Mouse (Mus musculus) MEL (cell line): ENCODE measurements at regions not wholly inside any gene's neighbourhood (a gene's known extent, or its start where the extent isn't known, plus 50 kb on each side); places are given as distances from the start of the nearest gene placed in this dataset.
"Not testable (repeated sequence)": the region's sequence is repeated elsewhere in the genome, so short reads cannot be mapped to it uniquely, and the experiment has no call there.

ENCODE experiments used
- DNase-seq: peaks from one replicate; pipeline ENCODE4 v3.0.0; 2011; ENCODE audit warnings: low read depth, low spot score
- H3K27ac ChIP-seq: 2 replicates; pipeline ENCODE4 v1.5.1; 2012; ENCODE audit warnings: low read depth, mild to moderate bottlenecking, control low read depth, low read length, moderate library complexity; ENCODE audit not compliant: control insufficient read depth
- H3K27me3 ChIP-seq, 2 experiments: fragments of 150-350 bp in 1 of 2; sonication (generic) in 1 of 2; 2 replicates each; pipeline ENCODE4 v1.6.1; 2012; ENCODE audit warnings: low read length in 2 of 2, mild to moderate bottlenecking in 2 of 2, improper control_type of control experiment in 1 of 2, moderate library complexity in 1 of 2; ENCODE audit not compliant: insufficient read depth in 2 of 2, control insufficient read depth in 1 of 2
- H3K36me3 ChIP-seq, 2 experiments: 2 replicates each; pipeline ENCODE4 v1.6.1; 2012 to 2014; ENCODE audit warnings: low read length in 2 of 2, improper control_type of control experiment in 1 of 2, inconsistent platforms in 1 of 2, mild to moderate bottlenecking in 1 of 2; ENCODE audit not compliant: insufficient read depth in 2 of 2, control insufficient read depth in 1 of 2
- H3K4me1 ChIP-seq, 2 experiments: fragments of 150-350 bp in 1 of 2; sonication (generic) in 1 of 2; 2 replicates each; pipeline ENCODE4 v1.6.1; 2012; ENCODE audit warnings: low read length in 2 of 2, improper control_type of control experiment in 1 of 2, mild to moderate bottlenecking in 1 of 2; ENCODE audit not compliant: insufficient read depth in 2 of 2, control insufficient read depth in 1 of 2
- H3K4me3 ChIP-seq, 2 experiments: fragments of 150-350 bp in 1 of 2; sonication (generic) in 1 of 2; 2 replicates each; pipeline ENCODE4 v1.5.1; 2012; ENCODE audit warnings: low read depth in 2 of 2, low read length in 2 of 2, mild to moderate bottlenecking in 2 of 2, moderate library complexity in 2 of 2, control low read depth in 1 of 2, improper control_type of control experiment in 1 of 2; ENCODE audit not compliant: control insufficient read depth in 1 of 2, insufficient read depth in 1 of 2
- H3K79me2 ChIP-seq: 2 replicates; pipeline ENCODE4 v1.6.1; 2012; ENCODE audit warnings: mild to moderate bottlenecking, low read length, moderate library complexity; ENCODE audit not compliant: control insufficient read depth, poor library complexity, insufficient read depth
- H3K9ac ChIP-seq: 2 replicates; pipeline ENCODE4 v1.6.1; 2012; ENCODE audit warnings: low read depth, mild to moderate bottlenecking, control low read depth, low read length, moderate library complexity; ENCODE audit not compliant: control insufficient read depth, poor library complexity, severe bottlenecking
- H3K9me3 ChIP-seq: fragments of 150-350 bp; sonication (generic); replicated peaks from 2 replicates; pipeline ENCODE4 v1.6.1; 2012; ENCODE audit warnings: mild to moderate bottlenecking, low read length, improper control_type of control experiment, moderate library complexity; ENCODE audit not compliant: insufficient read depth
- BHLHE40 ChIP-seq: IDR thresholded peaks from 2 replicates; pipeline ENCODE4 v1.6.1; 2012; ENCODE audit warnings: low read depth, mild to moderate bottlenecking, inconsistent platforms, low read length, improper control_type of control experiment, borderline replicate concordance
- CHD2 ChIP-seq: IDR thresholded peaks from 2 replicates; pipeline ENCODE4 v1.6.1; 2011; ENCODE audit warnings: low read length, improper control_type of control experiment
- CTCF ChIP-seq, 3 experiments: IDR thresholded peaks in 2 of 3; conservative IDR thresholded peaks in 1 of 3; 2 replicates each; pipeline ENCODE4 v1.5.1; 2011 to 2012; ENCODE audit warnings: low read length in 3 of 3, low read depth in 2 of 3, mild to moderate bottlenecking in 2 of 3, improper control_type of control experiment in 1 of 3, inconsistent platforms in 1 of 3, mixed read lengths in 1 of 3, moderate library complexity in 1 of 3; ENCODE audit not compliant: control insufficient read depth in 1 of 3, insufficient read depth in 1 of 3, poor library complexity in 1 of 3, severe bottlenecking in 1 of 3
- E2F4 ChIP-seq: IDR thresholded peaks from 2 replicates; pipeline ENCODE4 v1.6.1; 2011; ENCODE audit warnings: low read depth, low read length, improper control_type of control experiment, borderline replicate concordance
- ELF1 ChIP-seq: IDR thresholded peaks from 2 replicates; pipeline ENCODE4 v1.6.1; 2014; ENCODE audit warnings: low read depth, mild to moderate bottlenecking, inconsistent platforms, low read length, improper control_type of control experiment, moderate library complexity
- ETS1 ChIP-seq: IDR thresholded peaks from 2 replicates; pipeline ENCODE4 v1.6.1; 2012; ENCODE audit warnings: low read depth, mild to moderate bottlenecking, inconsistent platforms, low read length, improper control_type of control experiment, moderate library complexity
- GABPA ChIP-seq: IDR thresholded peaks from 2 replicates; pipeline ENCODE4 v1.6.1; 2012; ENCODE audit warnings: low read depth, mild to moderate bottlenecking, inconsistent platforms, low read length, improper control_type of control experiment, moderate library complexity
- KAT2A ChIP-seq: conservative IDR thresholded peaks from 2 replicates; pipeline ENCODE4 v1.6.1; 2012; ENCODE audit warnings: low read depth, low read length, improper control_type of control experiment, inconsistent platforms
- MAFK ChIP-seq: IDR thresholded peaks from 2 replicates; pipeline ENCODE4 v1.6.1; 2011; ENCODE audit warnings: low read depth, mild to moderate bottlenecking, low read length, improper control_type of control experiment, borderline replicate concordance
- MEF2A ChIP-seq: IDR thresholded peaks from 2 replicates; pipeline ENCODE4 v1.6.1; 2014; ENCODE audit warnings: low read depth, mild to moderate bottlenecking, inconsistent platforms, low read length, improper control_type of control experiment; ENCODE audit not compliant: poor library complexity, insufficient replicate concordance, severe bottlenecking; ENCODE audit errors: extremely low read depth
- MXI1 ChIP-seq: IDR thresholded peaks from 2 replicates; pipeline ENCODE4 v1.6.1; 2011; ENCODE audit warnings: mild to moderate bottlenecking, low read depth, low read length, improper control_type of control experiment
- MYC ChIP-seq: IDR thresholded peaks from 2 replicates; pipeline ENCODE4 v1.6.1; 2011; ENCODE audit warnings: low read depth, mild to moderate bottlenecking, low read length, improper control_type of control experiment, moderate library complexity
- NRF1 ChIP-seq: IDR thresholded peaks from 2 replicates; pipeline ENCODE4 v1.6.1; 2014; ENCODE audit warnings: low read depth, mild to moderate bottlenecking, inconsistent platforms, low read length, improper control_type of control experiment, moderate library complexity; ENCODE audit not compliant: poor library complexity, insufficient read depth, severe bottlenecking
- POLR2A ChIP-seq, 2 experiments: IDR thresholded peaks; 2 replicates each; pipeline ENCODE4 v1.6.1; 2011 to 2012; ENCODE audit warnings: low read length in 2 of 2, mild to moderate bottlenecking in 2 of 2, control low read depth in 1 of 2, improper control_type of control experiment in 1 of 2, low read depth in 1 of 2, moderate library complexity in 1 of 2; ENCODE audit not compliant: control insufficient read depth in 1 of 2, insufficient read depth in 1 of 2, poor library complexity in 1 of 2
- POLR2AphosphoS2 ChIP-seq: IDR thresholded peaks from 2 replicates; pipeline ENCODE4 v1.6.1; 2011; ENCODE audit warnings: low read length, improper control_type of control experiment
- POLR2AphosphoS5 ChIP-seq: IDR thresholded peaks from 2 replicates; pipeline ENCODE4 v1.6.1; 2012; ENCODE audit warnings: low read depth, borderline replicate concordance, mild to moderate bottlenecking, inconsistent platforms, low read length, moderate library complexity, mixed read lengths
- RAD21 ChIP-seq: IDR thresholded peaks from 2 replicates; pipeline ENCODE4 v1.6.1; 2011; ENCODE audit warnings: mild to moderate bottlenecking, low read depth, low read length, improper control_type of control experiment
- RCOR1 ChIP-seq: IDR thresholded peaks from 2 replicates; pipeline ENCODE4 v1.6.1; 2012; ENCODE audit warnings: low read depth, mild to moderate bottlenecking, inconsistent platforms, low read length, improper control_type of control experiment
- SIN3A ChIP-seq: IDR thresholded peaks from 2 replicates; pipeline ENCODE4 v1.6.1; 2012; ENCODE audit warnings: low read length, improper control_type of control experiment, inconsistent platforms
- SMC3 ChIP-seq: IDR thresholded peaks from 2 replicates; pipeline ENCODE4 v1.6.1; 2011; ENCODE audit warnings: low read depth, low read length, improper control_type of control experiment
- TAL1 ChIP-seq: IDR thresholded peaks from 2 replicates; pipeline ENCODE4 v1.6.1; 2012; ENCODE audit warnings: mild to moderate bottlenecking, inconsistent platforms, low read length, moderate library complexity, mixed read lengths
- TBP ChIP-seq: IDR thresholded peaks from 2 replicates; pipeline ENCODE4 v1.8.0; 2011; ENCODE audit warnings: low read depth, low read length, improper control_type of control experiment
- UBTF ChIP-seq: IDR thresholded peaks from 2 replicates; pipeline ENCODE4 v1.6.1; 2012; ENCODE audit warnings: low read depth, mild to moderate bottlenecking, inconsistent platforms, low read length, improper control_type of control experiment, moderate library complexity, borderline replicate concordance; ENCODE audit not compliant: insufficient read depth
- USF1 ChIP-seq: IDR thresholded peaks from 2 replicates; pipeline ENCODE4 v1.6.1; 2014; ENCODE audit warnings: low read depth, mild to moderate bottlenecking, inconsistent platforms, low read length, improper control_type of control experiment, moderate library complexity
- ZC3H11A ChIP-seq: IDR thresholded peaks from 2 replicates; pipeline ENCODE4 v1.6.1; 2012; ENCODE audit warnings: low read depth, mild to moderate bottlenecking, inconsistent platforms, low read length, improper control_type of control experiment
- ZKSCAN1 ChIP-seq: IDR thresholded peaks from 2 replicates; pipeline ENCODE4 v1.6.1; 2012; ENCODE audit warnings: low read depth, mild to moderate bottlenecking, inconsistent platforms, low read length, improper control_type of control experiment, moderate library complexity
- ZNF384 ChIP-seq: IDR thresholded peaks from 2 replicates; pipeline ENCODE4 v1.6.1; 2012; ENCODE audit warnings: low read depth, mild to moderate bottlenecking, inconsistent platforms, low read length, improper control_type of control experiment

DNA sequence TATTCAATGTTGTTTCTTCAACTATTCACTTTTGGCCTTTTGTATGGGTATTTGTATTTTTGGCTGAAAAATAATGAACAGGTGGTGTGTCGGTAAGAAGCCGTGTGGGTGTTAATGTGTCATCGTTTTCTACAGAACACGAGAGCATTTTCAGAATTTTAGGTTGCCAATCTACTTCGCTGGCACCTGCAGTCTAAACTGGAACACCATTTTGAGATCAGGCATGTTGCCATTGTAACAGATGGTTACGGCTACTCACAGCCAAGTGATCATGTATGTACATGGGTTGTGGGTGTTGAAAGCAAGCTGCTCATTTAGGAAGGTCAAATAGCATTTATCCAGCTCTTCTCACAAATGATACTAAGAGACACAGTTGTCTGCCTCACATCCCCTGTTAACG, 167.2 kb upstream of the Gm21833 start:
- no peak overlapping the region for H3K27ac ChIP-seq
- no peaks in the 10 kb centered on the region for H3K79me2 ChIP-seq
- H3K9ac ChIP-seq, result no peak overlapping the region
- H3K9me3 ChIP-seq, result no peaks in the 10 kb centered on the region
- H3K4me1 ChIP-seq, result no peaks in the 10 kb centered on the region
- no peaks in the 10 kb centered on the region for H3K36me3 ChIP-seq
- H3K4me3 ChIP-seq, result no peak overlapping the region
- TF ChIP-seq MEF2A, result no peak
- no peak for TF ChIP-seq ZNF384
- no peak for TF ChIP-seq CTCF (IDR thresholded peaks at IDR 0.05 in 2 of 3, conservative IDR thresholded peaks at IDR 0.05 in 1 of 3; ENCODE audit: control insufficient read depth in 1 of 3, insufficient read depth in 1 of 3, low read depth in 2 of 3, low read length in 3 of 3, poor library complexity in 1 of 3, severe bottlenecking in 1 of 3)
- no peak for TF ChIP-seq KAT2A
- TF ChIP-seq MAFK, result no peak
- TF ChIP-seq SMC3, result no peak
- no peak for TF ChIP-seq NRF1
- TF ChIP-seq USF1, result no peak
- no peak for TF ChIP-seq POLR2AphosphoS5
- TF ChIP-seq E2F4, result no peak
- TF ChIP-seq UBTF, result no peak
- no peak for TF ChIP-seq POLR2AphosphoS2
- no peak for TF ChIP-seq MXI1
- no peak for TF ChIP-seq ETS1
- no peak for TF ChIP-seq TBP
- no peak for TF ChIP-seq GABPA
- no peak for TF ChIP-seq SIN3A
- TF ChIP-seq RAD21, result no peak
- TF ChIP-seq ZKSCAN1, result no peak
- no peak for DNase-seq
- H3K27me3 ChIP-seq, result no peaks in the 10 kb centered on the region

- DNase-seq, result no peak
- Histone ChIP-seq H3K4me1 (no peaks in the 10 kb centered on the region), H3K27me3 (no peaks in the 10 kb centered on the region), H3K27ac (no peak overlapping the region), H3K9me3 (no peaks in the 10 kb centered on the region), H3K9ac (no peak overlapping the region), H3K79me2 (no peaks in the 10 kb centered on the region), H3K4me3 (no peak overlapping the region), H3K36me3 (no peaks in the 10 kb centered on the region)
- TF ChIP-seq TBP (no peak), BHLHE40 (no peak), CTCF (IDR thresholded peaks at IDR 0.05 in 2 of 3, conservative IDR thresholded peaks at IDR 0.05 in 1 of 3; ENCODE audit: control insufficient read depth in 1 of 3, insufficient read depth in 1 of 3, low read depth in 2 of 3, low read length in 3 of 3, poor library complexity in 1 of 3, severe bottlenecking in 1 of 3) (no peak), NRF1 (no peak), TAL1 (no peak), CHD2 (no peak), RCOR1 (no peak), MEF2A (no peak), ZKSCAN1 (no peak), UBTF (no peak), POLR2A (IDR thresholded peaks at IDR 0.05; ENCODE audit: control insufficient read depth in 1 of 2, insufficient read depth in 1 of 2, low read depth in 1 of 2, low read length in 2 of 2, poor library complexity in 1 of 2) (no peak), MYC (no peak), ZC3H11A (no peak), MXI1 (no peak), ELF1 (no peak)
These were observed 153.3 kb upstream of the Gm21833 start for GRCm38 (mm10) chr16:82674926-82675325.

DNA sequence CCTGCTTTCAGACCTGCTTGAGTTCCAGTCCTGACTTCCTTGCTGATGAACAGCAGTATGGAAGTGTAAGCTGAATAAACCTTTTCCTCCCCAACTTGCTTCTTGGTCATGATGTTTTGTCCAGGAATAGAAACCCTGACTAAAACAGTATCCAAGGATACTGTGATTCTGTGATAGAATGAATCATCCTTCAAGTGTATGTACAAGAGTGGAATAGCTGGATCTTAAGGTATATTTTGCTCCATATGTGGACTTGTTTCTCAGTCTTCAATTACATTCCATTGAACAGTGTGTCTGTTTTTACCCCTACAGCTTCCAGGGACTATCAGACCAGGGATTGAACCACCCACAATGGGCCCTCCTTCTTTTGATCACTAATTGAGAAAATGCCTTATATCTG, 145.1 kb upstream of the Gm21833 start:
- H3K4me3 ChIP-seq, H3K27ac ChIP-seq, DNase-seq, H3K27me3 ChIP-seq, H3K9me3 ChIP-seq, H3K79me2 ChIP-seq, H3K9ac ChIP-seq, H3K36me3 ChIP-seq, H3K4me1 ChIP-seq: not testable (repeated sequence)
